Mouse (Mus musculus) neural tube, embryonic 12.5 days (tissue): ENCODE data around the gene Gm21974. TPM values are rescaled to one million over a fixed set of nuclear protein-coding genes. Genes with fewer than 3 reads are reported as not detected.

Experiments
- ATAC-seq: fragments of 200-750 bp; cut with Nextera tagmentation; 2 replicates; pipeline ENCODE4 v1.8.0; 2017; ENCODE audit warnings: low read depth, mild to moderate bottlenecking, moderate TSS enrichment, moderate library complexity; ENCODE audit not compliant: low FRiP score
- H3K27ac ChIP-seq: fragments of 300-500 bp; sonication (generic); 2 replicates; pipeline ENCODE4 v1.5.1; 2016
- H3K27me3 ChIP-seq: fragments of 300-500 bp; sonication (generic); replicated peaks from 2 replicates; pipeline ENCODE4 v1.6.1; 2016; ENCODE audit warnings: mild to moderate bottlenecking
- H3K36me3 ChIP-seq: fragments of 300-500 bp; sonication (generic); 2 replicates; pipeline ENCODE4 v1.6.1; 2016; ENCODE audit warnings: mild to moderate bottlenecking
- H3K4me1 ChIP-seq: fragments of 300-500 bp; sonication (generic); 2 replicates; pipeline ENCODE4 v1.6.1; 2016
- H3K4me2 ChIP-seq: fragments of 300-500 bp; sonication (generic); replicated peaks from 2 replicates; pipeline ENCODE4 v1.6.1; 2016; ENCODE audit warnings: mild to moderate bottlenecking
- H3K4me3 ChIP-seq: fragments of 300-500 bp; sonication (generic); 2 replicates; pipeline ENCODE4 v1.5.1; 2016
- H3K9ac ChIP-seq: fragments of 300-500 bp; sonication (generic); 2 replicates; pipeline ENCODE4 v1.6.1; 2016; ENCODE audit warnings: mild to moderate bottlenecking
- H3K9me3 ChIP-seq: fragments of 300-500 bp; sonication (generic); 2 replicates; pipeline ENCODE4 v1.6.1; 2016; ENCODE audit warnings: mild to moderate bottlenecking
- WGBS: fragments of 180-500 bp; shearing (Covaris S2); methylation state at CpG from one replicate; pipeline ENCODE4 v1.1.7; 2016; 5-methylcytosine and 5-hydroxymethylcytosine counted together
- polyA plus RNA-seq: library from polyadenylated mRNA; unstranded; fragments of >200 nt; fragmentation: Nextera tagmentation; extraction: Ambion mirVana; gene quantifications from 2 replicates; pipeline ENCODE4 v1.2.1, GENCODE M21; 2016

Gm21974 gene
- polyA plus RNA-seq, 1 experiment from 2014 or later: not detected

- Histone ChIP-seq H3K27ac (no peak overlapping the region), H3K9ac (no peak overlapping the region), H3K9me3 (no peaks in the 10 kb centered on the region), H3K4me1 (no peaks in the 10 kb centered on the region), H3K27me3 (peaks cover 33% of the 10 kb centered on the region), H3K4me3 (no peak overlapping the region), H3K4me2 (no peak overlapping the region), H3K36me3 (peaks cover 34% of the 10 kb centered on the region)
- no peak for ATAC-seq
- WGBS: 53% methylated on average over 5 of the region's 5 CpGs
These were observed 33.3 kb upstream of the Gm21974 start for GRCm38 (mm10) chr7:127928596-127928995.

DNA sequence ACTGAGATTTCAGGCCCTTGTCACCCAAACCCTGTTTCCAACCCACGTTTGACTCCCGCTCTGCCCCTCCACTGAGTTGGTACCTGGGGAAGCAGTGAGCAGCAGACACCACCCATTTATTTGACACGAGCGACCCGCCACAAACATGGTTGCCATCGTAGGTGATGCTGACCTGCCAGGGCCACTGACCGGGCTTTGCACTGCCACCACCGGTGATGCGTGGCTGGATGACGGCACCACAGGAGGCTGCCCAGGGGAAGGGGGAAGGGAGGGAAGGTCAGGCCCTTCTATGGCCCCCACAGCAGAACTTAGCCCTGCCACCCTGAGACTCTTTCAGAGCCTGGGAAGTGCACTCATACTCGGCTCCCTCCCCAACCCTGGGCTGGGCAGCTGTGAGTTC is 32.5 kb upstream of the Gm21974 start:
- Histone ChIP-seq H3K4me3 (no peak overlapping the region), H3K4me1 (no peaks in the 10 kb centered on the region), H3K9ac (no peak overlapping the region), H3K4me2 (no peak overlapping the region), H3K27me3 (peaks cover 33% of the 10 kb centered on the region), H3K27ac (no peak overlapping the region), H3K9me3 (no peaks in the 10 kb centered on the region), H3K36me3 (peaks cover 40% of the 10 kb centered on the region)
- ATAC-seq: no peak
- WGBS: 86% methylated on average over 11 of the region's 11 CpGs

DNA sequence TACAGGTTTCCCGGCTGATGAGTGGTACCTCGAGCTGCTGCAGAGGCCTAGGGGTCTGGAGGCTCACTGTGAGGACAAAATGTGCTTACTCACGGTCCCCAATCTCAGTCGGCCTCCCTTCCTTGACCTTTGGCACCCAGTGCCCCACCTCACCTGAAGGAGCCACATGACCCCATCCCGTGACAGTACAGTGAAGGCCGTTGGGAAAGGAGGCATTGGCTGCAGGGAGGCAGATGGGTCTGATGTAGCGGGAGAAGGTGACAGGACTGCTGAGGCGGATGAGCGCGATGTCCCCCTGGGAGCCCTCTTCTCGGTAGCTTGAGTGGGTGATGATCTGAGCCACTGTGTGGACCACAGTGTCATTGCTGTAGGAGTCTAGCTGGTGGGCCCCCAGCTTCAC is 31.6 kb upstream of the Gm21974 start:
- H3K36me3 ChIP-seq: peaks cover 49% of the 10 kb centered on the region
- H3K9ac ChIP-seq: no peak overlapping the region

GRCm38 (mm10) chr7:127926066-127926465 is 30.8 kb upstream of the Gm21974 start:
- H3K9ac ChIP-seq: no peak overlapping the region
- no peak overlapping the region for H3K4me2 ChIP-seq
- WGBS: 93% methylated on average over 8 of the region's 8 CpGs
- no peak for ATAC-seq
- H3K36me3 ChIP-seq: peaks cover 54% of the 10 kb centered on the region
- no peak overlapping the region for H3K4me3 ChIP-seq
- H3K9me3 ChIP-seq: no peaks in the 10 kb centered on the region
- no peak overlapping the region for H3K27ac ChIP-seq
- H3K4me1 ChIP-seq: no peaks in the 10 kb centered on the region
- H3K27me3 ChIP-seq: peaks cover 28% of the 10 kb centered on the region

More for the DNA sequence above, 31.6 kb upstream of the Gm21974 start:
- no peak for ATAC-seq
- Histone ChIP-seq H3K27me3 (peaks cover 33% of the 10 kb centered on the region), H3K4me1 (no peaks in the 10 kb centered on the region), H3K4me3 (no peak overlapping the region), H3K27ac (no peak overlapping the region), H3K9me3 (no peaks in the 10 kb centered on the region), H3K4me2 (no peak overlapping the region)
- WGBS: 91% methylated on average over 11 of the region's 11 CpGs

DNA sequence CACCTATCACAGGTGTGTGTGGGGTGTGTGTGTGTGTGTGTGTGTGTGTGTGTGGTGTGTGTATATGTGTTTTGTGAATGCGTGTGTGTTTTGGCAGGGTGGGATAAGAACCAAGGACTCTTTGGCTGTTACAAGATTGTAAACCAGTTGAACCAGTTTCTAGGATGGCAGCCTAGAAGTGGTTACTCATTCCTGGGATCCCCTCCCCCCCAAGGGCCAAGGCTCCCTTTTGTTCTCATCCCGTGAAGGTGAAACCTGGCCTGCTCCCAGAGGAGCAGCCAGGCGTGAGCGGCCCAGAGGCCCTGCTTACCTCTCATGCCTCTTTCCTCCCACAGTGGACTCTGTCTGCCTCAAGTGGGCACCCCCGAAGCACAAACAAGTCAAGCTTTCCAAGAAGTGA is 30.0 kb upstream of the Gm21974 start:
- peaks cover 62% of the 10 kb centered on the region for H3K36me3 ChIP-seq
- H3K4me1 ChIP-seq: no peaks in the 10 kb centered on the region
- no peaks in the 10 kb centered on the region for H3K9me3 ChIP-seq
- peaks cover 26% of the 10 kb centered on the region for H3K27me3 ChIP-seq
- no peak overlapping the region for H3K27ac ChIP-seq
- no peak overlapping the region for H3K4me3 ChIP-seq
- WGBS: 79% methylated on average over 5 of the region's 5 CpGs
- ATAC-seq: no peak
- no peak overlapping the region for H3K4me2 ChIP-seq
- no peak overlapping the region for H3K9ac ChIP-seq

DNA sequence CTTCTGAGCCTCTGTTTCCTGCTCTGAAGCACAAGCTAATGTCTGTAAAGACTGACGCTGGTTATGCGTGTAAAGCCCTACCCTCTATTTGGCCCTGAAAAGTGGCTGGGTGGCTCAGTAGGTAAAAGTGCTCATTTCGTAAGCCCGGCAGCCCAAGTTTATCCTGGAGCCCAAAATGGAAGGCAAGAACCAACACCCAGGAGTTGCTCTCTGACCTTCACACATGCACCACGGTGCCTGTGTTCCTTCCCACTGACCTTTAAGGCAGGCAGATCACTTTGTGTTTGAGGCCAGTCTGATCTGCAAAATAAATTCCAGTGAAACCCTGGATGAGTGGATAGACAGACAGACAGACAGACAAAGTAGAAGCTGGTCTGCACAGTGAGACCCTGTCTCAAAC is 28.5 kb upstream of the Gm21974 start:
- H3K36me3 ChIP-seq: peaks cover 69% of the 10 kb centered on the region

GRCm38 (mm10) chr7:127922451-127923275 is 27.4 kb upstream of the Gm21974 start:
- H3K36me3 ChIP-seq: peaks cover 76% of the 10 kb centered on the region

More for the DNA sequence above, 28.5 kb upstream of the Gm21974 start:
- Histone ChIP-seq H3K9ac (no peak overlapping the region), H3K4me1 (no peaks in the 10 kb centered on the region), H3K27me3 (peaks cover 10% of the 10 kb centered on the region), H3K4me3 (no peak overlapping the region), H3K27ac (no peak overlapping the region), H3K4me2 (no peak overlapping the region), H3K9me3 (no peaks in the 10 kb centered on the region)
- ATAC-seq: no peak
- 93% methylated on average over 5 of the region's 5 CpGs for WGBS

DNA sequence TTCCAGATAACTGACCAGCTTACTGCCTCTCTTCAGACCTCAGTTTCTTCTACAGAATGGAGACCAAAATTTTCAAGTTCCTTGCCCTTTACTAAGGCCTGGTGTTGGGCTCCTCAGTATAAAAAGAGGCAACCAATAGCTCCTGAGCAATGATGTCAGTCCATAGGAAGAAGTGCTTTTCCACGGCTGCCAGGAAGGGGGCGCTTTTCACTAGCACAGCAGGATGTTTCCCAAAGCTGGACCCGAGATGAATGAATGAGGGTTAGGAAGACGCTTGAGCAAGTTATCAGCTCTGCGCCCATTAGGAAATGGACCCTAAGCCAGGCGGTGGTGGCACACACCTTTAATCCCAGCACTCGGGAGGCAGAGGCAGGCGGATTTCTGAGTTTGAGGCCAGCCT is 26.3 kb upstream of the Gm21974 start:
- Histone ChIP-seq H3K4me2 (no peak overlapping the region), H3K4me3 (no peak overlapping the region), H3K9me3 (no peaks in the 10 kb centered on the region), H3K27me3 (no peaks in the 10 kb centered on the region), H3K27ac (no peak overlapping the region), H3K9ac (no peak overlapping the region), H3K36me3 (peaks cover 76% of the 10 kb centered on the region), H3K4me1 (no peaks in the 10 kb centered on the region)
- 66% methylated on average over 8 of the region's 8 CpGs for WGBS
- ATAC-seq: no peak

More at GRCm38 (mm10) chr7:127922451-127923275, 27.4 kb upstream of the Gm21974 start:
- no peak overlapping the region for H3K27ac ChIP-seq
- no peak overlapping the region for H3K4me2 ChIP-seq
- 79% methylated on average over 6 of the region's 6 CpGs for WGBS
- no peak for ATAC-seq
- H3K27me3 ChIP-seq: 0 out of 2 replicates have a peak, but pooled peaks cover under 1% of the 10 kb centered on the region
- no peak overlapping the region for H3K9ac ChIP-seq
- H3K4me1 ChIP-seq: no peaks in the 10 kb centered on the region
- H3K4me3 ChIP-seq: no peak overlapping the region
- H3K9me3 ChIP-seq: no peaks in the 10 kb centered on the region

DNA sequence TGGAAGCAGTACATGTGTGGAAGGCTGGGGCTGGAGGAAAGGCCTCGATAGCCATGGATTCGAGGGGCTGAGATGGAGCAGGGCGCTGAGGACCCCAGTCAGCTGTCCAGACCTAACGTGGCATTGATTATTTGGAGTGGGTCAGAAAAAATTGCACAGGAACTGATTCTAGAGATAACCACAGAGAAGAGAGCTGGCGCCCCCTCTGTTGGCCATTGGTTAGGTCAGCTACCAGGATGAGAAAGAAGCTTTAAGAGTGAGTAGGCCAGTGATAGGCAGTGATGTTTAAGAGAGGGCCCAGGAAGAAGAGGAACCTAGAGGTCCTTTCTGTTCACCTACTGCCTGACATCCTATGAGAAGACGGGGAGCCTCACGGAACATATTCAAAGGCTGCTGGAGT is 24.0 kb upstream of the Gm21974 start:
- H3K4me3 ChIP-seq: no peak overlapping the region
- no peak overlapping the region for H3K9ac ChIP-seq
- no peak overlapping the region for H3K27ac ChIP-seq
- WGBS: 82% methylated on average over 7 of the region's 7 CpGs
- H3K4me2 ChIP-seq: no peak overlapping the region
- H3K36me3 ChIP-seq: peaks cover 67% of the 10 kb centered on the region
- no peaks in the 10 kb centered on the region for H3K4me1 ChIP-seq
- H3K27me3 ChIP-seq: no peaks in the 10 kb centered on the region
- ATAC-seq: no peak
- H3K9me3 ChIP-seq: no peaks in the 10 kb centered on the region

GRCm38 (mm10) chr7:127918203-127918602 is 22.9 kb upstream of the Gm21974 start:
- H3K4me3 ChIP-seq: no peak overlapping the region
- no peaks in the 10 kb centered on the region for H3K9me3 ChIP-seq
- no peak for ATAC-seq
- H3K27ac ChIP-seq: no peak overlapping the region
- WGBS: 55% methylated on average over 3 of the region's 3 CpGs
- no peak overlapping the region for H3K4me2 ChIP-seq
- no peaks in the 10 kb centered on the region for H3K27me3 ChIP-seq
- peaks cover 56% of the 10 kb centered on the region for H3K36me3 ChIP-seq
- H3K9ac ChIP-seq: no peak overlapping the region
- peaks cover under 1% of the 10 kb centered on the region for H3K4me1 ChIP-seq

DNA sequence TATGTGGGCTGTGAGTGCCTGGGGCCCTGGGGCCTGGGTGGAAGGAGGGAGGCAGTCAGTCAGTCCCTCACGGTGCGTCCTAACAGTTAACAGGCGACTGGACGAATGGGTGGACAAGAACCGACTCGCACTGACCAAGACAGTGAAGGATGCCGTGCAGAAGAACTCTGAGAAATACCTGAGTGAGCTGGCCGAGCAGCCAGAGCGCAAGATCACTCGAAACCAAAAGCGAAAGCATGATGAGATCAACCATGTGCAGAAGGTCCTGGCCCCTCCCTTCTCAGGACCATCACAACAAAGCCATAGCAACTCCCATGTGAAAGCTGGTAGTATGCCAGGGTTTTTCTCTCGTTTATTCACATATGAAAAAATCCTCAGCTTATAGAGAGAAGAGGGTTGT is 20.0 kb upstream of the Gm21974 start:
- Histone ChIP-seq H3K9ac (no peak overlapping the region), H3K4me3 (no peak overlapping the region), H3K36me3 (peaks cover 33% of the 10 kb centered on the region), H3K9me3 (no peaks in the 10 kb centered on the region), H3K4me2 (no peak overlapping the region), H3K4me1 (peaks cover 5% of the 10 kb centered on the region), H3K27me3 (no peaks in the 10 kb centered on the region), H3K27ac (no peak overlapping the region)
- ATAC-seq: no peak
- 95% methylated on average over 12 of the region's 12 CpGs for WGBS

DNA sequence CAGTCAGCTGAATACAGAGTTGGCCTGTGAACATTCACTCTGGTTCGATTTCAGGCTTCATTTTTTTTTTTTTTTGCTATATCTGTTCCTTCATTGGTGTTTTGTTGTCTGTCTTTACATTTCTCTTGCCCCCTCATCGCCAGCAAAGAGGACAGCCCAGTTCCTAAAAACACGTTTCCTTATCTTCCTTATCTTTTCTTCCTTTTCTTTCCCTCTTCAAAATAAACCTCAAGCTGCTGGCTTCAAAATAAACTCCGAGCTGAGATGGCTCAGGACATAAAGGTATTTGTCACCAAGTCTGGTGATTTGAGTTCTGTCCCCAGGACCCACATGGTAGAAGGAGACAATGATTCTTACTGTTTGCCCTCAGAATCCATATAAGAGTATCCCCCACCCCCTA is 17.7 kb upstream of the Gm21974 start:
- no peaks in the 10 kb centered on the region for H3K27me3 ChIP-seq
- 34% methylated on average over 4 of the region's 4 CpGs for WGBS
- peaks cover 36% of the 10 kb centered on the region for H3K36me3 ChIP-seq
- H3K9me3 ChIP-seq: no peaks in the 10 kb centered on the region
- ATAC-seq: no peak
- H3K4me3 ChIP-seq: peak overlapping the region; percentile 95
- no peak overlapping the region for H3K27ac ChIP-seq
- peak overlapping the region; percentile 78 for H3K4me2 ChIP-seq
- peaks cover 5% of the 10 kb centered on the region for H3K4me1 ChIP-seq
- peak overlapping the region; percentile 81 for H3K9ac ChIP-seq
